Mouse (Mus musculus): Measurements from ENCODE around the gene Rheb. TPM values are rescaled to one million over a fixed set of nuclear protein-coding genes. Genes with fewer than 3 reads are reported as not detected.
"Not testable (repeated sequence)": the region's sequence is repeated elsewhere in the genome, so short reads cannot be mapped to it uniquely, and the experiment has no call there.

The Rheb gene
- total RNA-seq, 2 experiments from 2014 or later, result 64.1 to 71.9 TPM

- no peak overlapping the region for H3K4me3 ChIP-seq
- H3K27ac ChIP-seq, result no peak overlapping the region
- TF ChIP-seq CTCF (IDR thresholded peaks at IDR 0.05), result 0 out of 2 replicates have a peak, but pooled peaks have one; percentile 6
- DNase-seq, result no peak
- intact Hi-C loops (cut with DNase I), result no loop called here
These were observed 14.0 kb downstream of the Rheb start for GRCm38 (mm10) chr5:24828446-24828845.

GRCm38 (mm10) chr5:24827173-24827572 lies 15.3 kb downstream of the Rheb start:
- no peak overlapping the region for H3K4me3 ChIP-seq
- intact Hi-C loops (cut with DNase I), result no loop called here
- no peak for DNase-seq
- no peak for TF ChIP-seq CTCF (IDR thresholded peaks at IDR 0.05)
- peak overlapping the region; percentile 0; the same call in 1 of the 2 replicates for H3K27ac ChIP-seq

- no peak for TF ChIP-seq CTCF (IDR thresholded peaks at IDR 0.05)
These were observed 16.2 kb downstream of the Rheb start for GRCm38 (mm10) chr5:24826056-24826770.

GRCm38 (mm10) chr5:24825365-24826055 lies 16.9 kb downstream of the Rheb start:
- intact Hi-C loops (cut with DNase I), result no loop called here
- Histone ChIP-seq H3K4me3 (no peak overlapping the region), H3K27ac (peak overlapping the region; percentile 48)
- peak; percentile 51 for DNase-seq
- TF ChIP-seq CTCF (IDR thresholded peaks at IDR 0.05), result no peak

More at GRCm38 (mm10) chr5:24826056-24826770, 16.2 kb downstream of the Rheb start:
- DNase-seq, result no peak
- intact Hi-C loops (cut with DNase I), result no loop called here
- no peak overlapping the region for H3K4me3 ChIP-seq
- H3K27ac ChIP-seq, result peak overlapping the region; percentile 48

- intact Hi-C loops (cut with DNase I), result no loop called here
- Histone ChIP-seq H3K27ac (peak overlapping the region; percentile 16), H3K4me3 (no peak overlapping the region)
- DNase-seq, result no peak
- no peak for TF ChIP-seq CTCF (IDR thresholded peaks at IDR 0.05)
These were observed 18.5 kb downstream of the Rheb start for GRCm38 (mm10) chr5:24823864-24824405.

GRCm38 (mm10) chr5:24822781-24823180 lies 19.6 kb downstream of the Rheb start:
- DNase-seq, result no peak
- intact Hi-C loops (cut with DNase I), result no loop called here
- TF ChIP-seq CTCF (IDR thresholded peaks at IDR 0.05), result no peak
- Histone ChIP-seq H3K27ac (no peak overlapping the region), H3K4me3 (no peak overlapping the region)

GRCm38 (mm10) chr5:24822231-24822630 lies 20.2 kb downstream of the Rheb start:
- H3K4me3 ChIP-seq; intact Hi-C loops (cut with DNase I); DNase-seq: not testable (repeated sequence)
- H3K27ac ChIP-seq, result 0 out of 2 replicates have a peak overlapping the region, but pooled peaks have one; percentile 40

- Histone ChIP-seq H3K4me3 (no peak overlapping the region), H3K27ac (peak overlapping the region; percentile 65)
- DNase-seq, result no peak
- intact Hi-C loops (cut with DNase I), result no loop called here
- TF ChIP-seq CTCF (IDR thresholded peaks at IDR 0.05), result no peak
These were observed 21.0 kb downstream of the Rheb start for GRCm38 (mm10) chr5:24821403-24821841.

GRCm38 (mm10) chr5:24820627-24821026 lies 21.8 kb downstream of the Rheb start:
- H3K27ac ChIP-seq, result no peak overlapping the region
- intact Hi-C loops (cut with DNase I), result no loop called here
- no peak for DNase-seq
- no peak overlapping the region for H3K4me3 ChIP-seq
- no peak for TF ChIP-seq CTCF (IDR thresholded peaks at IDR 0.05)

GRCm38 (mm10) chr5:24817191-24817590 lies 25.2 kb downstream of the Rheb start:
- Histone ChIP-seq H3K27ac (no peak overlapping the region), H3K4me3 (no peak overlapping the region)
- intact Hi-C loops (cut with DNase I), result no loop called here
- no peak for TF ChIP-seq CTCF (IDR thresholded peaks at IDR 0.05)
- no peak for DNase-seq

GRCm38 (mm10) chr5:24813946-24814345 lies 28.5 kb downstream of the Rheb start:
- no peak overlapping the region for H3K27ac ChIP-seq
- intact Hi-C loops (cut with DNase I), result no loop called here
- TF ChIP-seq CTCF (IDR thresholded peaks at IDR 0.05), result no peak
- DNase-seq, result no peak
- no peak overlapping the region for H3K4me3 ChIP-seq

GRCm38 (mm10) chr5:24813005-24813404 lies 29.4 kb downstream of the Rheb start:
- TF ChIP-seq CTCF (IDR thresholded peaks at IDR 0.05), result no peak
- intact Hi-C loops (cut with DNase I), result no loop called here
- Histone ChIP-seq H3K27ac (no peak overlapping the region), H3K4me3 (no peak overlapping the region)
- no peak for DNase-seq

GRCm38 (mm10) chr5:24805222-24805621 lies 37.2 kb downstream of the Rheb start:
- intact Hi-C loops (cut with DNase I), result no loop called here
- Histone ChIP-seq H3K27ac (no peak overlapping the region), H3K4me3 (no peak overlapping the region)
- DNase-seq, result no peak
- TF ChIP-seq CTCF (IDR thresholded peaks at IDR 0.05), result no peak

All from gastrocnemius, adult 2 months (tissue).